Mouse (Mus musculus) MEL (cell line): ENCODE measurements at regions not wholly inside any gene's neighbourhood (a gene's known extent, or its start where the extent isn't known, plus 50 kb on each side); places are given as distances from the start of the nearest gene placed in this dataset.

ENCODE experiments used
- DNase-seq: peaks from one replicate; pipeline ENCODE4 v3.0.0; 2011; ENCODE audit warnings: low read depth, low spot score
- H3K27ac ChIP-seq: 2 replicates; pipeline ENCODE4 v1.5.1; 2012; ENCODE audit warnings: low read depth, mild to moderate bottlenecking, control low read depth, low read length, moderate library complexity; ENCODE audit not compliant: control insufficient read depth
- H3K27me3 ChIP-seq, 2 experiments: fragments of 150-350 bp in 1 of 2; sonication (generic) in 1 of 2; 2 replicates each; pipeline ENCODE4 v1.6.1; 2012; ENCODE audit warnings: low read length in 2 of 2, mild to moderate bottlenecking in 2 of 2, improper control_type of control experiment in 1 of 2, moderate library complexity in 1 of 2; ENCODE audit not compliant: insufficient read depth in 2 of 2, control insufficient read depth in 1 of 2
- H3K36me3 ChIP-seq, 2 experiments: 2 replicates each; pipeline ENCODE4 v1.6.1; 2012 to 2014; ENCODE audit warnings: low read length in 2 of 2, improper control_type of control experiment in 1 of 2, inconsistent platforms in 1 of 2, mild to moderate bottlenecking in 1 of 2; ENCODE audit not compliant: insufficient read depth in 2 of 2, control insufficient read depth in 1 of 2
- H3K4me1 ChIP-seq, 2 experiments: fragments of 150-350 bp in 1 of 2; sonication (generic) in 1 of 2; 2 replicates each; pipeline ENCODE4 v1.6.1; 2012; ENCODE audit warnings: low read length in 2 of 2, improper control_type of control experiment in 1 of 2, mild to moderate bottlenecking in 1 of 2; ENCODE audit not compliant: insufficient read depth in 2 of 2, control insufficient read depth in 1 of 2
- H3K4me3 ChIP-seq, 2 experiments: fragments of 150-350 bp in 1 of 2; sonication (generic) in 1 of 2; 2 replicates each; pipeline ENCODE4 v1.5.1; 2012; ENCODE audit warnings: low read depth in 2 of 2, low read length in 2 of 2, mild to moderate bottlenecking in 2 of 2, moderate library complexity in 2 of 2, control low read depth in 1 of 2, improper control_type of control experiment in 1 of 2; ENCODE audit not compliant: control insufficient read depth in 1 of 2, insufficient read depth in 1 of 2
- H3K79me2 ChIP-seq: 2 replicates; pipeline ENCODE4 v1.6.1; 2012; ENCODE audit warnings: mild to moderate bottlenecking, low read length, moderate library complexity; ENCODE audit not compliant: control insufficient read depth, poor library complexity, insufficient read depth
- H3K9ac ChIP-seq: 2 replicates; pipeline ENCODE4 v1.6.1; 2012; ENCODE audit warnings: low read depth, mild to moderate bottlenecking, control low read depth, low read length, moderate library complexity; ENCODE audit not compliant: control insufficient read depth, poor library complexity, severe bottlenecking
- H3K9me3 ChIP-seq: fragments of 150-350 bp; sonication (generic); replicated peaks from 2 replicates; pipeline ENCODE4 v1.6.1; 2012; ENCODE audit warnings: mild to moderate bottlenecking, low read length, improper control_type of control experiment, moderate library complexity; ENCODE audit not compliant: insufficient read depth
- BHLHE40 ChIP-seq: IDR thresholded peaks from 2 replicates; pipeline ENCODE4 v1.6.1; 2012; ENCODE audit warnings: low read depth, mild to moderate bottlenecking, inconsistent platforms, low read length, improper control_type of control experiment, borderline replicate concordance
- CTCF ChIP-seq, 3 experiments: IDR thresholded peaks in 2 of 3; conservative IDR thresholded peaks in 1 of 3; 2 replicates each; pipeline ENCODE4 v1.5.1; 2011 to 2012; ENCODE audit warnings: low read length in 3 of 3, low read depth in 2 of 3, mild to moderate bottlenecking in 2 of 3, improper control_type of control experiment in 1 of 3, inconsistent platforms in 1 of 3, mixed read lengths in 1 of 3, moderate library complexity in 1 of 3; ENCODE audit not compliant: control insufficient read depth in 1 of 3, insufficient read depth in 1 of 3, poor library complexity in 1 of 3, severe bottlenecking in 1 of 3
- E2F4 ChIP-seq: IDR thresholded peaks from 2 replicates; pipeline ENCODE4 v1.6.1; 2011; ENCODE audit warnings: low read depth, low read length, improper control_type of control experiment, borderline replicate concordance
- EP300 ChIP-seq, 2 experiments: IDR thresholded peaks; 2 replicates each; pipeline ENCODE4 v1.6.1; 2011; ENCODE audit warnings: improper control_type of control experiment in 2 of 2, low read length in 2 of 2, low read depth in 1 of 2, mild to moderate bottlenecking in 1 of 2
- GATA1 ChIP-seq: IDR thresholded peaks from 2 replicates; pipeline ENCODE4 v1.6.1; 2011; ENCODE audit warnings: low read depth, low read length, improper control_type of control experiment
- JUND ChIP-seq: IDR thresholded peaks from 2 replicates; pipeline ENCODE4 v1.6.1; 2011; ENCODE audit warnings: low read depth, mild to moderate bottlenecking, improper control_type of control experiment, low read length
- KAT2A ChIP-seq: conservative IDR thresholded peaks from 2 replicates; pipeline ENCODE4 v1.6.1; 2012; ENCODE audit warnings: low read depth, low read length, improper control_type of control experiment, inconsistent platforms
- MAFK ChIP-seq: IDR thresholded peaks from 2 replicates; pipeline ENCODE4 v1.6.1; 2011; ENCODE audit warnings: low read depth, mild to moderate bottlenecking, low read length, improper control_type of control experiment, borderline replicate concordance
- MEF2A ChIP-seq: IDR thresholded peaks from 2 replicates; pipeline ENCODE4 v1.6.1; 2014; ENCODE audit warnings: low read depth, mild to moderate bottlenecking, inconsistent platforms, low read length, improper control_type of control experiment; ENCODE audit not compliant: poor library complexity, insufficient replicate concordance, severe bottlenecking; ENCODE audit errors: extremely low read depth
- MYB ChIP-seq: IDR thresholded peaks from 2 replicates; pipeline ENCODE4 v1.6.1; 2011; ENCODE audit warnings: mild to moderate bottlenecking, low read depth, low read length, improper control_type of control experiment
- NELFE ChIP-seq: IDR thresholded peaks from 2 replicates; pipeline ENCODE4 v1.6.1; 2011; ENCODE audit warnings: low read depth, low read length, improper control_type of control experiment
- NRF1 ChIP-seq: IDR thresholded peaks from 2 replicates; pipeline ENCODE4 v1.6.1; 2014; ENCODE audit warnings: low read depth, mild to moderate bottlenecking, inconsistent platforms, low read length, improper control_type of control experiment, moderate library complexity; ENCODE audit not compliant: poor library complexity, insufficient read depth, severe bottlenecking
- POLR2AphosphoS2 ChIP-seq: IDR thresholded peaks from 2 replicates; pipeline ENCODE4 v1.6.1; 2011; ENCODE audit warnings: low read length, improper control_type of control experiment
- RAD21 ChIP-seq: IDR thresholded peaks from 2 replicates; pipeline ENCODE4 v1.6.1; 2011; ENCODE audit warnings: mild to moderate bottlenecking, low read depth, low read length, improper control_type of control experiment
- RCOR1 ChIP-seq: IDR thresholded peaks from 2 replicates; pipeline ENCODE4 v1.6.1; 2012; ENCODE audit warnings: low read depth, mild to moderate bottlenecking, inconsistent platforms, low read length, improper control_type of control experiment
- SIN3A ChIP-seq: IDR thresholded peaks from 2 replicates; pipeline ENCODE4 v1.6.1; 2012; ENCODE audit warnings: low read length, improper control_type of control experiment, inconsistent platforms
- SMC3 ChIP-seq: IDR thresholded peaks from 2 replicates; pipeline ENCODE4 v1.6.1; 2011; ENCODE audit warnings: low read depth, low read length, improper control_type of control experiment
- TBP ChIP-seq: IDR thresholded peaks from 2 replicates; pipeline ENCODE4 v1.8.0; 2011; ENCODE audit warnings: low read depth, low read length, improper control_type of control experiment
- TCF12 ChIP-seq: IDR thresholded peaks from 2 replicates; pipeline ENCODE4 v1.6.1; 2014; ENCODE audit warnings: low read depth, mild to moderate bottlenecking, inconsistent platforms, low read length, improper control_type of control experiment, moderate library complexity
- UBTF ChIP-seq: IDR thresholded peaks from 2 replicates; pipeline ENCODE4 v1.6.1; 2012; ENCODE audit warnings: low read depth, mild to moderate bottlenecking, inconsistent platforms, low read length, improper control_type of control experiment, moderate library complexity, borderline replicate concordance; ENCODE audit not compliant: insufficient read depth
- USF1 ChIP-seq: IDR thresholded peaks from 2 replicates; pipeline ENCODE4 v1.6.1; 2014; ENCODE audit warnings: low read depth, mild to moderate bottlenecking, inconsistent platforms, low read length, improper control_type of control experiment, moderate library complexity
- ZC3H11A ChIP-seq: IDR thresholded peaks from 2 replicates; pipeline ENCODE4 v1.6.1; 2012; ENCODE audit warnings: low read depth, mild to moderate bottlenecking, inconsistent platforms, low read length, improper control_type of control experiment

DNA sequence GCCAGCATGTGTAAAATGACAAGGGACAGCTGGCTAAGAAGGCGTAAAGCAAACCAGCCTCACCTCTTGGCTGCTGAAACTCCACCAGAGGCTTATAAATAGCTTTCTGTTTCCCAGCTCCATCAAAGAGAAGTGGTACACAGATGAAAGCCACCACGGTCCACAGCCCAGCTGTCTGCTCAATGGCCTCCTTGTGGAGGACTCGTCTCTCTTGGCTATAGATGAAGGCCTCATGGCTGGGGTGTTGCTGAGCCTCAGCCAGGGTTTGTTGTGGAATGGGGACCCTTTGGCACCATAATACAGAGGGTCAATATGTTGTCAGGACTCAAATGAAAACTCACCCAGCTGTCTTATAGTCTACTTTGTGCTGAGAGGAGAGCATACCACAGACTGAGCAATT is 385.1 kb downstream of the Sfmbt2 start:
- H3K27me3 ChIP-seq, result no peaks in the 10 kb centered on the region
- no peak overlapping the region for H3K9ac ChIP-seq
- no peaks in the 10 kb centered on the region for H3K36me3 ChIP-seq
- no peak for TF ChIP-seq RCOR1
- no peak for TF ChIP-seq KAT2A
- TF ChIP-seq NELFE, result no peak
- no peak for TF ChIP-seq POLR2AphosphoS2
- no peak for TF ChIP-seq USF1
- no peak for TF ChIP-seq EP300 (IDR thresholded peaks at IDR 0.05; ENCODE audit: low read depth in 1 of 2, low read length in 2 of 2)
- no peak for TF ChIP-seq SMC3
- TF ChIP-seq BHLHE40, result no peak
- no peak for TF ChIP-seq JUND
- TF ChIP-seq TCF12, result no peak
- no peak for TF ChIP-seq CTCF (IDR thresholded peaks at IDR 0.05 in 2 of 3, conservative IDR thresholded peaks at IDR 0.05 in 1 of 3; ENCODE audit: control insufficient read depth in 1 of 3, insufficient read depth in 1 of 3, low read depth in 2 of 3, low read length in 3 of 3, poor library complexity in 1 of 3, severe bottlenecking in 1 of 3)
- no peak for TF ChIP-seq GATA1
- TF ChIP-seq UBTF, result no peak
- no peak for TF ChIP-seq ZC3H11A
- no peak for TF ChIP-seq MEF2A
- TF ChIP-seq E2F4, result no peak
- no peak overlapping the region for H3K4me3 ChIP-seq
- no peaks in the 10 kb centered on the region for H3K4me1 ChIP-seq
- no peak for DNase-seq
- H3K9me3 ChIP-seq, result no peaks in the 10 kb centered on the region
- H3K79me2 ChIP-seq, result no peaks in the 10 kb centered on the region
- no peak overlapping the region for H3K27ac ChIP-seq

DNA sequence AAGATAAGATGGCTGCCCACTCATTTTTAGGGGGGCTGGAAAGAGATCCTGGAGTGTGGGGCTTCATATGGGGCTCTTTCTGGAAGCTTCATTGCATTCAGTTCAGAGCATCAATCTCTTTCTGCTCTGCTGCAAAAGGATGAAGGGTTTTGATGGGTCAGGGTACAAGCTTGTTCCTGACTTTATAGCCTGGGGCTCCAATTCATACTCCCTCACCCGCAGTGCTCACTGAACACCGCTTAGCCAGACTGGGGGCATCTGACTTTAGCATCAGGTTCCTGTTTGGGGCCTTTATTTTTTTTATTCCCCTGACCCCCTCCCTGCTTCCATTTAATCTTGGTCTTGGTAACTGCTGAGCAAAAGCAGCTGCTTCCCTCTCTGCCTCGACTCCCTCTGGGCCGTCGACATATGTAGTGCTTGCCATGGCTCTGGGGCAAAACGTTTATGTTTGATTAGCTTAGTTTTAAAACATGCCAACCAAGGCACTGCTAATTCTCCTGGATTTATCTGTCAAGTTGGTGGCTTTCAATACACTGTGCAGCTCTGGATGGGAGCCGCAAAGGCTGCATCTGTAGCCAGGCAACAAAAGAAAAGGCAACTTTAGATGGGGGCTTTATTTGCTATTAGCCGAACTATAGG is 387.0 kb downstream of the Sfmbt2 start:
- H3K9me3 ChIP-seq, result no peaks in the 10 kb centered on the region
- TF ChIP-seq NRF1, result no peak
- no peak for TF ChIP-seq MYB
- TF ChIP-seq TBP, result no peak
- TF ChIP-seq RAD21, result no peak
- TF ChIP-seq MEF2A, result no peak
- TF ChIP-seq MAFK, result no peak
- no peak for TF ChIP-seq E2F4
- no peak for TF ChIP-seq SIN3A
- no peak overlapping the region for H3K9ac ChIP-seq
- no peaks in the 10 kb centered on the region for H3K27me3 ChIP-seq
- DNase-seq, result no peak
- no peaks in the 10 kb centered on the region for H3K79me2 ChIP-seq
- no peaks in the 10 kb centered on the region for H3K36me3 ChIP-seq
- H3K4me1 ChIP-seq, result no peaks in the 10 kb centered on the region
- no peak overlapping the region for H3K4me3 ChIP-seq
- H3K27ac ChIP-seq, result no peak overlapping the region
